Comparison of ENCODE assay signal across 8 mouse cellular contexts in the genomic region with DNA sequence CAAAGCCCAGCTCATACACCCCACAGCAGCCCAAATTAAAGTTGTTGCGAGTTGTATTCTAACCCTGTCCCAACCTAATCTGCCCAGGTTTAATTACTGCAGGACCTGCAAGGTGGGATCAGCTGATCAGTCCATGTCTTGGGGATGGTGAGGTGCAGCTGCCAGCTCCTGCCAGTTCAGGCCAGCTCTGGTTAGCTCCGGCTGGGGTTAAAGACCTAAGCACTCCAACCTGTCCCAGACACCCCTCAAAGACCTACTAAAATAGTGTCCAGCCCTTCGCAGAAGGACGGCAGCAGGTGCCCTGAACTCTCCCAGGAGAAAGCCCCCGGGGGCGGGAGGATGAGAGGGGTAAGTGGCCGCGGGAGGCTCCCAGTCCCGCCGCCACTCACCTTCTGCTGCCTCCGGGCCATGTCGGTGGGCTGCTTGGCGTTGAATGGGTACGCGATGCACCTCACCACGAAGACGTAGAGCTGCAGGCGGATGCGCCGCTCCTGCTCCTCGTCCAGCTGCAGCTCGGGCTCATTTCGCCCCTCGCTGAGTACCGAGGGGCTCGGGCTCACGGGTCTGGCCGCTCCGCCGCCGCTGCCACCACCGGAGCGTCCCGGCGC. TPM values are rescaled to one million over a fixed set of nuclear protein-coding genes. Genes with fewer than 3 reads are reported as not detected.
A peak's percentile ranks its signal among the peaks of the same experiment; 100 is the strongest.
DNase-seq lines count a peak whose midpoint lies in the region; ATAC-seq and TF ChIP-seq lines count a peak whose summit lies in the region.

No protein-coding gene starts in this region.

- H3K4me1 ChIP-seq in lung, adult 2 months (ENCODE audit: control insufficient read depth, insufficient read depth, low read length), result peaks cover 2% of the 10 kb centered on the region; the same call in 1 of the 2 replicates
- peaks cover 11% of the 10 kb centered on the region for H3K4me1 ChIP-seq in forebrain, embryonic 15.5 days
- 0 out of 2 replicates have a peak, but pooled peaks cover 4% of the 10 kb centered on the region for H3K4me1 ChIP-seq in lung, postnatal 0 days (ENCODE audit: insufficient read depth, low read depth, low read length)

- peak; percentile 23 for ATAC-seq in forebrain, embryonic 15.5 days (replicated peaks)
- ATAC-seq in lung, postnatal 0 days, result peak; percentile 23; the same call in 1 of the 2 replicates

- WGBS in lung, adult 2 months, result 2% methylated on average over 35 of the region's 35 CpGs
- 1% methylated on average over 35 of the region's 35 CpGs for WGBS in forebrain, embryonic 15.5 days
- 3% methylated on average over 24 of the region's 35 CpGs for WGBS in lung, postnatal 0 days

- TF ChIP-seq POLR2A in lung, adult 2 months (IDR thresholded peaks at IDR 0.05; ENCODE audit: borderline replicate concordance, extremely low read depth, low read depth, low read length), result no peak

- H3K9me3 ChIP-seq in forebrain, embryonic 15.5 days, result no peaks in the 10 kb centered on the region
- no peaks in the 10 kb centered on the region for H3K9me3 ChIP-seq in lung, postnatal 0 days (ENCODE audit: low read length)

- H3K4me3 ChIP-seq in lung, adult 2 months (replicated peaks; ENCODE audit: extremely low read depth, low read depth, low read length), result peak overlapping the region; percentile 87
- H3K4me3 ChIP-seq in forebrain, embryonic 15.5 days, result peak overlapping the region; percentile 81
- H3K4me3 ChIP-seq in lung, postnatal 0 days (ENCODE audit: low read depth, low read length), result peak overlapping the region; percentile 86

- H3K27me3 ChIP-seq in forebrain, embryonic 15.5 days, result 0 out of 2 replicates have a peak, but pooled peaks cover 3% of the 10 kb centered on the region
- H3K27me3 ChIP-seq in lung, postnatal 0 days (replicated peaks; ENCODE audit: insufficient read depth, low read length), result no peaks in the 10 kb centered on the region

- H3K4me2 ChIP-seq in forebrain, embryonic 15.5 days (replicated peaks), result peak overlapping the region; percentile 96
- H3K4me2 ChIP-seq in lung, postnatal 0 days (replicated peaks; ENCODE audit: low read depth, low read length), result peak overlapping the region; percentile 82

- H3K9ac ChIP-seq in forebrain, embryonic 15.5 days (replicated peaks), result peak overlapping the region; percentile 60
- H3K9ac ChIP-seq in lung, postnatal 0 days (replicated peaks; ENCODE audit: low read depth), result peak overlapping the region; percentile 72

- TF ChIP-seq CTCF in lung, adult 2 months (IDR thresholded peaks at IDR 0.05; ENCODE audit: insufficient read depth, low read length), result no peak
- no peak for TF ChIP-seq CTCF in lung, postnatal 0 days (IDR thresholded peaks at IDR 0.05)

- peak; percentile 43 for DNase-seq in lung, adult 2 months
- no peak for DNase-seq in lung, postnatal 25 days (ENCODE audit: low spot score)
- peak; percentile 60 to 70 for DNase-seq in cerebellum, adult 18-20 months
- DNase-seq in kidney, adult 18-20 months, result peak; percentile 66
- peak; percentile 10 for DNase-seq in lung, postnatal 0 days (ENCODE audit: low spot score)
- peak; percentile 52 for DNase-seq in testis, postnatal 10 days (ENCODE audit: low spot score)
- no peak for DNase-seq in thymus, postnatal 25 days

- no peak overlapping the region for H3K27ac ChIP-seq in forebrain, embryonic 15.5 days (replicated peaks)
- H3K27ac ChIP-seq in lung, postnatal 0 days (ENCODE audit: low read length), result peak overlapping the region; percentile 88

- TF ChIP-seq EP300 in lung, postnatal 0 days (IDR thresholded peaks at IDR 0.05), result no peak

- no peaks in the 10 kb centered on the region for H3K36me3 ChIP-seq in forebrain, embryonic 15.5 days
- H3K36me3 ChIP-seq in lung, postnatal 0 days (ENCODE audit: insufficient read depth, low read length), result no peaks in the 10 kb centered on the region

RNA-seq across cellular contexts. Expression of gene Cadps2, which starts 0.7 kb away (rescaled TPM):
- 9.1 and 10.1 TPM in 2 replicates for polyA plus RNA-seq in lung, adult 2 months (2012; rRNA removed)
- 4.9 and 6.1 TPM in 2 replicates for polyA plus RNA-seq in forebrain, embryonic 15.5 days (2015; fragmentation: Nextera tagmentation; extraction: Ambion mirVana)
- 8.0 and 10.2 TPM in 2 replicates for polyA plus RNA-seq in lung, postnatal 0 days (2015; fragmentation: Nextera tagmentation; extraction: Ambion mirVana)

Comparison
In these comparisons a context has a peak if more than half of its experiments do, and no peak if none do; other contexts are left out.
1. DNase-seq: peak in lung, adult 2 months (single experiment), cerebellum, adult 18-20 months (2 of 2), kidney, adult 18-20 months (single experiment), lung, postnatal 0 days (single experiment) and testis, postnatal 10 days (single experiment); none in lung, postnatal 25 days (single experiment) and thymus, postnatal 25 days (single experiment).
2. Peak in every context shown above with its lines, with median percentiles within 50 percentile points of each other: H3K4me3 ChIP-seq.